Mouse (Mus musculus): ENCODE results near the gene Twist1.

The Twist1 gene

DNA sequence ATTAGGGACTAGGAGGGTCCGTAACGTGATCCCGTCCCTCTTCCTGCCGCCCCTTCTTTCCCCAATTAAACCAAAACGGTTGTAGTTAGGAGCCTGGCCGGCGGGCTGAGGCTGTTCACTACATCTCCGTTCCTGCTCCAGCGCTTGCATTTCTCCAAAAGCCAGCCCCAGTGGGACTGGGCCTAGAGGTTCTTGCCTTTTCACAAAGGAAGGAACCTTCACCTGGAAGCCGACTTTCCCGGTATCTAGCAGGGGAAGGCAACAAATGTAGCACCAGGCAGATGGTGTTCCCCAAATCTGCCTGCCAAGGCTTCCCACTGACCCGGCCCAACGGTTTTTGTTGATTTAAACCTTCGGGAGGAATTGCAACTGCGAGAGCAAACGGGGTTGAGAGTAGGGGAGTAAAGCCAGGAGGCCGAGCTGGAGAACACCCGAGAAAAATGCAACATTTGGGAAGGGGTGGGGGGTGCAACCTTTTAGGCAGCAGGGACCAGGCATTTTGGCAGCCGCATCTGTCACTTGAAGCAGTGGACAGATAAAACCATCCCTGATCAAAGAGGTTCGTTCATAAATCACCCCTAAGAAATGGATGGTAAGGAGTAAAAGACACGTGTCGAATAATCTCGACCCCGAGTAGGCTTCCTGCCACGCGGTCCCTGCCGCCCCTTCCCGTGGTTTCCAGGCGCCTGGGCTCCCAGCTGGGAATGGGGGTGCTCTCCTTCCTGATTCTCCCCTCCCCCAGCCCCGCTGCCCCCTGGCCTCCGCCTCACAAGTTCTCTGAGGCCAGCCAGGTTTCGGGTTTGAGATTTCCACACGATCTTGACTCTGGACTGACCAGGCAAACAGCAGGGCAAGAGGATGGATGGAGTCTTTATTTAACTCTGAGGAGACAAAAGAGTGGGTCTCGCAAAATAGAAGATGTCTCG lies 9.3 kb downstream of the Twist1 start:
- DNase-seq (ENCODE audit: extremely low read depth, low read depth) = no peak

DNA sequence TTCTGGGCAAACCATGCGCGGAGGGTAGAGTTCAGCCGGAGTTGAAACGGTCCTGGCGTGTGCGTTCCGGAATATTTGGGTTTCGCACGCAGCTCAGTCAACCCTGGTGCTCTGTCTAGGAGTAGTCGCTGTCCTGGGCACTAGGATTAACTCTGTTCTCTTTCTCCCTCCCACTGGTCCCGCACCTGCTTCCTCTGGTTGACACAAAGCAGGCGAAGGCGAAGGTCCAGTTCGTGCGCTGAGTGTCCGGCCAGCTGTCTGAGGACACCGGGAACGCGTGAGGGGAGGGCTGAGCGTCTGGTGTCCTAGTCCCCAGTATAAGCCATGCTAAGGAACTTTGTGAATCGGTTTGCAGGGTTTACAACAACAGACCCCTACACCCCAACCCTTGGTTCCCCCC lies 10.0 kb downstream of the Twist1 start:
- DNase-seq (ENCODE audit: extremely low read depth, low read depth) = no peak

DNA sequence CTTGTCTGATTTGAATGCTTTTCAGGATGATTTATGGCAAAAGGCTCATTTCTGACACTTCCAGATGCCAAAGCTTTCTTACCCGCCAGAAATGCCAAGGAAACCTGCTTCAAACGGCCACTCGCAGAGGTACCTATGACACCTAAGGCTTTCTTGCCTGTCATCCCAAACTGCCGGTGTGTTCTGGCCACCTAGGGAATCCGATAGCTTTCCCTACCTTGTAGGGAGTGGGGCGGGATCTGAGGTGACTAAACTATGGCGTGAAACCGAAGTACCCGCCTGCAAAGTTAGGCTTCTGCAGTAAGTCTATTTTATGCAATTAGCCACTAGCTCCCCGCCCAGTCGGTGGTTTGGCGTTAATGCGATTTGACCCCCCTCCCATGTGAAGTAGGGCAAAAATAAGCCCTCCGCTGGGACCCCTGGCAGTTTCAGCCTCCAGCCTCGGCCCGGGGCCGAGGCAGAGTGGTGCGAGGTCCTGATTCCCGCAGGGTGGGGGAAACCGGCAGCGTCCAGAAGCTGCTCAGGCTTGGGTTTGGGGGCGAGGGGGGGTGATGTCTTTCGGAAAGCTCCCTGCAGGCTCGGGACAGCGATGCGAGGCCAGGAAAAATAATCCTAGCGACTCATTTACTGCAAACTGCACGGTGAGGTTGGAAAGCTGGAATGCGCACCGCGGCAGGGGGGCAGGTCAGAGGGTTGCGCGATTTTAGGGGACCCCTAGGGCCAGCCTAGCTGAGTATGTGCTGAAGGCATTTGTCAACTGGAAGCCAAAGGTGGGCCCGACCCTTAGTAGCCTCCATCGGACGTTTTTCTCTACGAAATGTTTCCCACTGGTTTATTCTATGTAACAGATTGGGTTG lies 10.8 kb downstream of the Twist1 start:
- DNase-seq (ENCODE audit: extremely low read depth, low read depth) = no peak

DNA sequence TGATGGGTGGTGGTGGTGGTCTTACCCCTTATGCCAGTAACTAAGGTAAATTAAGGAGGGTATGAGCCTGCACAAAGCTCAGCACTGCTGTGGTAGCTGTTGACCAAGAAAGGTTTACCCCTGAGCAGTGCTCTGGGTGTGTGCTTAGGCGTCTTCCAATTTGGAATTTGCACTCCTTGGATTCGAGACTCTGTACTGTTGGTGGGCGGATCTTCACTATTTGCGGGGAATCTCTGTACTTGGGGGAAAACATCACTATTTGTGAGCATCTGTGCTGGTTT lies 11.4 kb downstream of the Twist1 start:
- DNase-seq (ENCODE audit: extremely low read depth, low read depth) = no peak

DNA sequence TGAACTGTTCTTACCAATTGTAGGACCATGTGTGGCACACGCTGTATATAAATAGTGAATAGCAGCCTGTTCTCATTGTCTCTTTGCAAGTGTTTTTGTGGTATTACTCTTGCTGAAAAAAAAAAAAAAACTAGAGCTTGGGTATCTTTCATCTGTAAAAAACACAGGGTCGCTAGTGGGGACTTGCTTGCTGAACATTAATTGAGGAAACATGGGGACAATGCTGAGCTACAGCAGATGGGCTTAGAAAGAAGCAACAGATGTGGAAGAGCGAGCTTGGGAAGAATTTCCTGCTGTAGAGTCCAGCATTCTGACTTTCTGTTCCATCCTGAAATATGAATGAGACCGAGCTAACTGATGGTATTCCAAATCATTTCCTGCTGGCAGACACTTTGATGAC lies 22.7 kb downstream of the Twist1 start:
- DNase-seq (ENCODE audit: extremely low read depth, low read depth) = no peak

DNA sequence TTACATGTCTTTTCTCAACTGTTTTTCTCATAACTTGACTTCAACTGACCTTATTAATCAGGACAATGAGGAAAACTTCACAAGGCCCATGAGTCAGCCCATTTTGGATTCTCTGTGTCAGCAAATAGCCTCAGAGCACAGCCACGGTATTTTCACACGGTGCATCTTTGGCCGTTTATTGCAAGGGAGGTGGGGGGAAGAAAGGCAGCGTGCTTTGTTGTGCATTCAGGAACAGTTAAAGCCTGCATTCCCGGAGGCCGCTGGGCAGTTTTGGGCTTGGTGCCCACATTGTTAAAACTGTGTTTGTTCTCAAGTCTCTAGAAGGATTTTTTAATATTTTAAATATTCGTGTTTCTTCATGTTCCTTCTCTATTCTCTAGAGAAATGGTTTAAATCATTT lies 24.0 kb downstream of the Twist1 start:
- no peak for DNase-seq (ENCODE audit: extremely low read depth, low read depth)

DNA sequence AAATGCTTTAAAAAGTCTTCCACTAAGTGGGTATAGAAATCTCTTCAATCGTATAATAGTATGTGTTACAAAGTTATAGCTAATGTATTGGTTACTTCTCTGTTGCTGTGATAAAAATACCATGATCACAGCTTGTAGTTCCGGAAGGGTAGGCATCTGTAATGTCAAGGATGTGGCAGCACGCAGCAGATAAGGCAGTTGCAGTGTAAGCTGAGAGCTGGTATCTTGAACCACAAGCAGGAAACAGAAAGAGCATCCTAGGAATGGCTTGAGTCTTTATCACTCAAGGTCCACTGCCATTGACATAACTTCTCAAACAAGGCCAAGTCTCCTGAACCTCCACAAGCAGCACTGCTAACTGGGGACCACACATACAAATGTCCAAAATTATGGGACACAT lies 35.7 kb downstream of the Twist1 start:
- peak; percentile 13 for DNase-seq (ENCODE audit: extremely low read depth, low read depth)

Measured in MEL-GATA-1-ER (cell line).